Mouse (Mus musculus) gastrocnemius, postnatal 14 days (tissue): ENCODE results near the gene Nckap5l. TPM values are rescaled to one million over a fixed set of nuclear protein-coding genes. Genes with fewer than 3 reads are reported as not detected.

Source experiments
- DNase-seq: peaks from one replicate; pipeline ENCODE4 v3.0.0; 2021; ENCODE audit warnings: mixed read lengths
- intact Hi-C: fragments of 180-260 bp; cut with DNase I; formaldehyde crosslinking; loops from one replicate; pipeline ENCODE4 v1.15.1; 2025; ENCODE audit warnings: low total_unique reads
- total RNA-seq, 2 experiments: library from RNA; stranded (reverse); gene quantifications; 2 replicates each; pipeline ENCODE4 v1.2.3; 2021

The Nckap5l gene
- total RNA-seq, 2 experiments from 2014 or later, result 8.5 to 10.0 TPM

DNA sequence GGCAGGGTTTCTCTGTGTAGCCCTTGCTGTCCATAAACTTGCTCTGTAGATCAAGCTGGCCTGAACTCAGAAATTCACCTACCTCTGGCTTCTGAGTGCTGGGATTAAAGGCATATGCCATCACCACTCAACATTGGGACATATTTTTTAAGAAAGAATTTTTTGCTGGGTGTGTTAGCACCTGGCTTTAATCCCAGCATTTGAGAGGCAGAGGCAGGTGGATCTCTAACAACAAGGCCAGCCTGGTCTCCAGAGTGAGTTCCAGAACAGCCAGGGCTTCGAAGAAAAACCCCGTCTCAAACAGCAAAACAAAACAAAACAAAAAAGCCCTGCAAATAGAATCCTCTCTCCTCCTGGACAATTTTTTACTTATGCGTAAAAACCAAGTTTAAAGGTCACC lies 82.0 kb downstream of the Nckap5l start:
- intact Hi-C loops, result no loop called here
- DNase-seq, result no peak

DNA sequence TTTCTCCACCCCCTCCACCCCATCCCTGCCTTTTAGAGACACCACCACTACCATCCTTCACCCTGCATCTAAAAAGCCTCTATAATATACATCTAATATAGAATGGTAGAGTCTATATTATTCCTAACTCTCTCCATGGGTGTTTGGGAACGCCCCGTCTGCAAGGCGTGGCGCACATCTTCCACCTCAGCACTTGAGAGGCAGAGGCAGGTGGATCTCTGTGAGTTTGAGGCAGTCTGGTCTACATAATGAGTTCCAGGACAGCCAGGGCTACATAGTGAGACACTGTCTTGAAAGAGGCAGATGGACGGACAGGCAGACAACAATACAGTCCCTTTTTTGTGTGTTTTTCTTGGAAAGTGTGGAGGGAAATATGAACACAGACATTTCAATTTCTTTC lies 82.5 kb downstream of the Nckap5l start:
- no peak for DNase-seq
- intact Hi-C loops, result no loop called here

DNA sequence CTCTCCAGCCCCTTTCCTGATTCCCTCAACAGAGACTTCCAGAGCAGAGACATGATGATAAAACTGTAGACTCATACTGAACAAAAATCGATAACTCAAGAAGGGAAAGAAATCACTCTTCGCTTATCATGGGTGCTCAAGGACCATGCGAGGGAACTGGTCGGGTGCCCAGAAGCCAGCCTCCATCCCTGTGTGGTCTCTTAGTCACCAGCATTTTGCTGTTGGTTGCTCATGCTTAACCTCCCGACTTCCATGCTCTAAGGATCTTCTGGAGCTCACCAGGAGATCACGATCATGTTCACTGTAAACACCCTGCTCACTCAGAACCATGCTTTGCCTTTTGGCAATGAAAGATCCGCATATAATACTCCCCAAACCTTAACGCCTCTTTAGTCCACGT lies 84.8 kb downstream of the Nckap5l start:
- DNase-seq, result no peak
- intact Hi-C loops, result no loop called here

Other genes with a start within 250 kb of the Nckap5l start
- not detected for gene Kcnh3, start 232.9 kb downstream of the Nckap5l start, total RNA-seq
- 10 to 100 TPM; 34.4 to 37.2 TPM for gene Mcrs1, start 205.8 kb downstream of the Nckap5l start, total RNA-seq
- 10 to 100 TPM; 18.4 to 20.8 TPM for gene Prpf40b, start 162.7 kb downstream of the Nckap5l start, total RNA-seq
- not detected for gene Fam186b, start 161.9 kb downstream of the Nckap5l start, total RNA-seq
- 10 to 100 TPM; 13.3 to 13.6 TPM for gene Fmnl3, start 87.3 kb downstream of the Nckap5l start, total RNA-seq
- gene Tmbim6, start 64.9 kb downstream of the Nckap5l start, total RNA-seq, result 100 to 1,000 TPM; 167 to 170 TPM
- 1 to 10 TPM; 3.9 to 5.0 TPM for gene Bcdin3d, start 17.0 kb upstream of the Nckap5l start, total RNA-seq
- under 1 TPM; 0.14 to 0.16 TPM for gene Faim2, start 70.4 kb upstream of the Nckap5l start, total RNA-seq
- not detected for gene Aqp2, start 121.3 kb upstream of the Nckap5l start, total RNA-seq
- gene Aqp5, start 133.0 kb upstream of the Nckap5l start, total RNA-seq, result not detected
- gene Aqp6, start 143.7 kb upstream of the Nckap5l start, total RNA-seq, result not detected
- gene Racgap1, start 193.9 kb upstream of the Nckap5l start, total RNA-seq, result 1 to 10 TPM; 7.5 to 8.7 TPM
- 1 to 10 TPM in 1 of 2 experiments, under 1 TPM in 1; 0.69 to 1.0 TPM for gene Asic1, start 212.6 kb upstream of the Nckap5l start, total RNA-seq
- 10 to 100 TPM in 1 of 2 experiments, 1 to 10 TPM in 1; 9.4 to 11.5 TPM for gene Smarcd1, start 244.4 kb upstream of the Nckap5l start, total RNA-seq
- 1 to 10 TPM; 1.7 to 1.9 TPM for gene Gm17349, start 247.7 kb upstream of the Nckap5l start, total RNA-seq